Comparison of ENCODE assay signal across 15 mouse cellular contexts in genomic region chr16:58623114-58623513, GRCm38 (mm10). TPM values are rescaled to one million over a fixed set of nuclear protein-coding genes. Genes with fewer than 3 reads are reported as not detected.
"Had no signal": no experiment of that assay in that cellular context is flagged by ENCODE, and none has a peak within 500 bp of the region (broad histone marks: within the 10 kb centered on the region; RNA-seq: fewer than 3 reads in every experiment).

No protein-coding gene starts in this region.

- H3K36me3 ChIP-seq: limb, embryonic 15.5 days; liver, embryonic 12.5 days; midbrain, embryonic 10.5 days; midbrain, embryonic 15.5 days; neural tube, embryonic 12.5 days had no signal

- H3K27ac ChIP-seq: limb, embryonic 15.5 days; liver, embryonic 12.5 days; midbrain, embryonic 10.5 days; midbrain, embryonic 15.5 days; neural tube, embryonic 12.5 days had no signal

- DNase-seq: left cerebral cortex, postnatal 4 days; lung, embryonic 14.5 days; right cerebral cortex, postnatal 4 days; spleen, adult 18-20 months; thymus, adult 18-20 months; thymus, postnatal 14 days had no signal

- ATAC-seq: intestine, embryonic 16.5 days; liver, embryonic 12.5 days; midbrain, embryonic 15.5 days had no signal

- H3K4me3 ChIP-seq: limb, embryonic 15.5 days; liver, embryonic 12.5 days; midbrain, embryonic 10.5 days; midbrain, embryonic 15.5 days; neural tube, embryonic 12.5 days had no signal

- H3K9me3 ChIP-seq: limb, embryonic 15.5 days; liver, embryonic 12.5 days; midbrain, embryonic 10.5 days; midbrain, embryonic 15.5 days; neural tube, embryonic 12.5 days had no signal

- H3K27me3 ChIP-seq: limb, embryonic 15.5 days; liver, embryonic 12.5 days; midbrain, embryonic 15.5 days; neural tube, embryonic 12.5 days had no signal

- H3K4me2 ChIP-seq: limb, embryonic 15.5 days; liver, embryonic 12.5 days; lung, embryonic 14.5 days; midbrain, embryonic 15.5 days; neural tube, embryonic 12.5 days had no signal

- H3K9ac ChIP-seq: limb, embryonic 15.5 days; liver, embryonic 12.5 days; lung, embryonic 14.5 days; midbrain, embryonic 15.5 days; neural tube, embryonic 12.5 days had no signal

- H3K4me1 ChIP-seq: midbrain, embryonic 10.5 days; midbrain, embryonic 15.5 days; neural tube, embryonic 12.5 days had no signal

RNA-seq across cellular contexts. Expression of gene Gm813, which starts 6.3 kb away (rescaled TPM):
- polyA plus RNA-seq: intestine, embryonic 16.5 days; large intestine, adult 2 months; limb, embryonic 15.5 days; liver, embryonic 12.5 days; liver, embryonic 16.5 days; lung, embryonic 14.5 days; midbrain, embryonic 10.5 days; midbrain, embryonic 15.5 days; neural tube, embryonic 12.5 days; stomach, embryonic 14.5 days had no signal

RNA-seq across cellular contexts. Expression of gene E330017A01Rik, which starts 15.4 kb away (rescaled TPM):
- polyA plus RNA-seq: intestine, embryonic 16.5 days; large intestine, adult 2 months; limb, embryonic 15.5 days; liver, embryonic 12.5 days; liver, embryonic 16.5 days; lung, embryonic 14.5 days; midbrain, embryonic 10.5 days; midbrain, embryonic 15.5 days; stomach, embryonic 14.5 days had no signal
